14 mouse cellular contexts compared by ENCODE assay signal in genomic region chr10:12618397-12618796, GRCm38 (mm10).
"Had no signal": no experiment of that assay in that cellular context is flagged by ENCODE, and none has a peak within 500 bp of the region (broad histone marks: within the 10 kb centered on the region; RNA-seq: fewer than 3 reads in every experiment).

No protein-coding gene starts in this region.

- ATAC-seq: midbrain, embryonic 16.5 days had no signal

- DNase-seq: lung, adult 18-20 months; lung, embryonic 14.5 days; lung, postnatal 10 days; lung, postnatal 4 days; midbrain, embryonic 14.5 days; retina, postnatal 1 day; right cerebral cortex, adult 18-20 months; right cerebral cortex, postnatal 25 days; right cerebral cortex, postnatal 4 days; spleen, adult 18-20 months; thymus, adult 18-20 months; thymus, postnatal 14 days; thymus, postnatal 36 days had no signal
